Mouse (Mus musculus): ENCODE results near the gene Cd2ap.

Cd2ap gene

GRCm38 (mm10) chr17:42857506-42857905, 19.0 kb downstream of the Cd2ap start:
- DNase-seq = no peak

- DNase-seq = no peak
Observed at GRCm38 (mm10) chr17:42847108-42847507, 29.4 kb downstream of the Cd2ap start.

- DNase-seq = no peak
Observed at GRCm38 (mm10) chr17:42837193-42837592, 39.3 kb downstream of the Cd2ap start.

- no peak for DNase-seq
Observed at GRCm38 (mm10) chr17:42822787-42823186, 53.7 kb downstream of the Cd2ap start.

GRCm38 (mm10) chr17:42815374-42815773, 61.1 kb downstream of the Cd2ap start:
- DNase-seq = no peak

- DNase-seq = no peak
Observed at GRCm38 (mm10) chr17:42792412-42792975, 84.0 kb downstream of the Cd2ap start.

- DNase-seq = no peak
Observed at GRCm38 (mm10) chr17:42790787-42791186, 85.7 kb downstream of the Cd2ap start.

- no peak for DNase-seq
Observed at GRCm38 (mm10) chr17:42789723-42790122, 86.7 kb downstream of the Cd2ap start.

GRCm38 (mm10) chr17:42788686-42789453, 87.6 kb downstream of the Cd2ap start:
- DNase-seq = no peak

GRCm38 (mm10) chr17:42782156-42782757, 94.2 kb downstream of the Cd2ap start:
- peak; percentile 57 for DNase-seq

GRCm38 (mm10) chr17:42753791-42754190, 122.7 kb downstream of the Cd2ap start:
- DNase-seq = no peak

- no peak for DNase-seq
Observed at GRCm38 (mm10) chr17:42752173-42752572, 124.3 kb downstream of the Cd2ap start.

GRCm38 (mm10) chr17:42745657-42746420, 130.6 kb downstream of the Cd2ap start:
- DNase-seq = no peak

Measured in cerebellum, adult 8-10 months (tissue).